Mouse (Mus musculus) liver, embryonic 15.5 days (tissue): ENCODE measurements around the gene Suclg2. TPM values are rescaled to one million over a fixed set of nuclear protein-coding genes. Genes with fewer than 3 reads are reported as not detected.

ENCODE experiments used
- ATAC-seq: fragments of 200-750 bp; cut with Nextera tagmentation; 2 replicates; pipeline ENCODE4 v1.8.0; 2017; ENCODE audit warnings: moderate number of reproducible peaks, mild to moderate bottlenecking, moderate library complexity; ENCODE audit not compliant: insufficient read depth
- H3K27ac ChIP-seq: fragments of 300-500 bp; sonication (generic); replicated peaks from 2 replicates; pipeline ENCODE4 v1.5.1; 2015; ENCODE audit warnings: mild to moderate bottlenecking, inconsistent platforms
- H3K27me3 ChIP-seq: fragments of 300-500 bp; sonication (generic); 2 replicates; pipeline ENCODE4 v1.6.1; 2015; ENCODE audit warnings: mild to moderate bottlenecking, inconsistent platforms
- H3K36me3 ChIP-seq: fragments of 300-500 bp; sonication (generic); replicated peaks from 2 replicates; pipeline ENCODE4 v1.6.1; 2015; ENCODE audit warnings: moderate library complexity, mild to moderate bottlenecking, inconsistent platforms
- H3K4me1 ChIP-seq: fragments of 300-500 bp; sonication (generic); replicated peaks from 2 replicates; pipeline ENCODE4 v1.6.1; 2015; ENCODE audit warnings: inconsistent platforms
- H3K4me2 ChIP-seq: fragments of 300-500 bp; sonication (generic); 2 replicates; pipeline ENCODE4 v1.6.1; 2015; ENCODE audit warnings: moderate library complexity, mild to moderate bottlenecking, inconsistent platforms
- H3K4me3 ChIP-seq: fragments of 300-500 bp; sonication (generic); replicated peaks from 2 replicates; pipeline ENCODE4 v1.5.1; 2015; ENCODE audit warnings: mild to moderate bottlenecking, inconsistent platforms
- H3K9ac ChIP-seq: fragments of 300-500 bp; sonication (generic); 2 replicates; pipeline ENCODE4 v1.6.1; 2015; ENCODE audit warnings: moderate library complexity, mild to moderate bottlenecking, inconsistent platforms
- H3K9me3 ChIP-seq: fragments of 300-500 bp; sonication (generic); replicated peaks from 2 replicates; pipeline ENCODE4 v1.6.1; 2016; ENCODE audit warnings: inconsistent platforms
- WGBS: fragments of 180-500 bp; shearing (Covaris S2); methylation state at CpG from one replicate; pipeline ENCODE4 v1.1.7; 2015; ENCODE audit warnings: mixed read lengths; ENCODE audit not compliant: insufficient replicate concordance; 5-methylcytosine and 5-hydroxymethylcytosine counted together
- polyA plus RNA-seq: library from polyadenylated mRNA; unstranded; fragments of >200 nt; fragmentation: Nextera tagmentation; extraction: Ambion mirVana; gene quantifications from 2 replicates; pipeline ENCODE4 v1.2.1, GENCODE M21; 2015

Suclg2 gene
- polyA plus RNA-seq, 1 experiment from 2014 or later, result 37.6 TPM

- Histone ChIP-seq H3K9me3 (no peaks in the 10 kb centered on the region), H3K4me2 (no peak overlapping the region), H3K27ac (no peak overlapping the region), H3K27me3 (no peaks in the 10 kb centered on the region), H3K4me3 (no peak overlapping the region), H3K9ac (no peak overlapping the region), H3K36me3 (no peaks in the 10 kb centered on the region), H3K4me1 (peaks cover 9% of the 10 kb centered on the region)
- ATAC-seq, result no peak
- WGBS, result 63% methylated on average over 3 of the region's 3 CpGs
Measured at GRCm38 (mm10) chr6:95699326-95699725, 19.3 kb downstream of the Suclg2 start.

- 37% methylated on average over 6 of the region's 6 CpGs for WGBS
- Histone ChIP-seq H3K4me1 (peaks cover 9% of the 10 kb centered on the region), H3K27me3 (no peaks in the 10 kb centered on the region), H3K9me3 (no peaks in the 10 kb centered on the region), H3K4me3 (no peak overlapping the region), H3K4me2 (no peak overlapping the region), H3K36me3 (no peaks in the 10 kb centered on the region), H3K9ac (no peak overlapping the region), H3K27ac (no peak overlapping the region)
- ATAC-seq, result no peak
Measured at GRCm38 (mm10) chr6:95698536-95699162, 20.0 kb downstream of the Suclg2 start.

GRCm38 (mm10) chr6:95694910-95695309 is 23.7 kb downstream of the Suclg2 start:
- H3K36me3 ChIP-seq, result no peaks in the 10 kb centered on the region
- H3K4me1 ChIP-seq, result peaks cover 5% of the 10 kb centered on the region
- H3K9me3 ChIP-seq, result no peaks in the 10 kb centered on the region
- H3K27ac ChIP-seq, result no peak overlapping the region
- no peaks in the 10 kb centered on the region for H3K27me3 ChIP-seq
- no peak overlapping the region for H3K4me3 ChIP-seq
- no peak for ATAC-seq
- no peak overlapping the region for H3K9ac ChIP-seq
- 66% methylated on average over 4 of the region's 4 CpGs for WGBS
- H3K4me2 ChIP-seq, result no peak overlapping the region

GRCm38 (mm10) chr6:95685242-95685641 is 33.4 kb downstream of the Suclg2 start:
- Histone ChIP-seq H3K9ac (no peak overlapping the region), H3K27ac (no peak overlapping the region), H3K4me3 (no peak overlapping the region), H3K4me1 (no peaks in the 10 kb centered on the region), H3K27me3 (no peaks in the 10 kb centered on the region), H3K4me2 (no peak overlapping the region), H3K36me3 (no peaks in the 10 kb centered on the region), H3K9me3 (no peaks in the 10 kb centered on the region)
- WGBS, result 48% methylated on average over 4 of the region's 4 CpGs
- ATAC-seq, result no peak

GRCm38 (mm10) chr6:95679718-95680117 is 38.9 kb downstream of the Suclg2 start:
- 65% methylated on average over 3 of the region's 3 CpGs for WGBS

GRCm38 (mm10) chr6:95679261-95679660 is 39.3 kb downstream of the Suclg2 start:
- 62% methylated on average over 3 of the region's 3 CpGs for WGBS
- Histone ChIP-seq H3K9ac (no peak overlapping the region), H3K36me3 (no peaks in the 10 kb centered on the region), H3K27ac (no peak overlapping the region), H3K4me2 (no peak overlapping the region), H3K27me3 (no peaks in the 10 kb centered on the region), H3K4me1 (peaks cover 5% of the 10 kb centered on the region), H3K4me3 (no peak overlapping the region), H3K9me3 (no peaks in the 10 kb centered on the region)
- ATAC-seq, result no peak

More at GRCm38 (mm10) chr6:95679718-95680117, 38.9 kb downstream of the Suclg2 start:
- Histone ChIP-seq H3K4me3 (no peak overlapping the region), H3K9me3 (no peaks in the 10 kb centered on the region), H3K36me3 (no peaks in the 10 kb centered on the region), H3K9ac (no peak overlapping the region), H3K4me1 (peaks cover 5% of the 10 kb centered on the region), H3K27me3 (no peaks in the 10 kb centered on the region), H3K27ac (no peak overlapping the region), H3K4me2 (no peak overlapping the region)
- no peak for ATAC-seq

- no peaks in the 10 kb centered on the region for H3K27me3 ChIP-seq
- H3K4me3 ChIP-seq, result no peak overlapping the region
- WGBS, result 79% methylated on average over 2 of the region's 2 CpGs
- no peak overlapping the region for H3K9ac ChIP-seq
- ATAC-seq, result no peak
- H3K36me3 ChIP-seq, result 0 out of 2 replicates have a peak, but pooled peaks cover under 1% of the 10 kb centered on the region
- peaks cover 5% of the 10 kb centered on the region for H3K4me1 ChIP-seq
- no peaks in the 10 kb centered on the region for H3K9me3 ChIP-seq
- H3K27ac ChIP-seq, result no peak overlapping the region
- H3K4me2 ChIP-seq, result no peak overlapping the region
Measured at GRCm38 (mm10) chr6:95676951-95677350, 41.6 kb downstream of the Suclg2 start.

GRCm38 (mm10) chr6:95676439-95676838 is 42.2 kb downstream of the Suclg2 start:
- 0 out of 2 replicates have a peak, but pooled peaks cover 5% of the 10 kb centered on the region for H3K36me3 ChIP-seq
- no peak overlapping the region for H3K4me3 ChIP-seq
- no peak overlapping the region for H3K4me2 ChIP-seq
- no peaks in the 10 kb centered on the region for H3K27me3 ChIP-seq
- H3K9me3 ChIP-seq, result no peaks in the 10 kb centered on the region
- WGBS, result 18% methylated on average over 4 of the region's 4 CpGs
- no peak overlapping the region for H3K9ac ChIP-seq
- H3K27ac ChIP-seq, result no peak overlapping the region
- peaks cover 5% of the 10 kb centered on the region for H3K4me1 ChIP-seq
- no peak for ATAC-seq

- ATAC-seq, result no peak
- WGBS, result 49% methylated on average over 6 of the region's 6 CpGs
- H3K4me1 ChIP-seq, result peaks cover 5% of the 10 kb centered on the region
- no peak overlapping the region for H3K9ac ChIP-seq
- no peaks in the 10 kb centered on the region for H3K27me3 ChIP-seq
- H3K27ac ChIP-seq, result no peak overlapping the region
- 0 out of 2 replicates have a peak, but pooled peaks cover 5% of the 10 kb centered on the region for H3K36me3 ChIP-seq
- H3K4me3 ChIP-seq, result no peak overlapping the region
- no peak overlapping the region for H3K4me2 ChIP-seq
- no peaks in the 10 kb centered on the region for H3K9me3 ChIP-seq
Measured at GRCm38 (mm10) chr6:95675059-95675705, 43.4 kb downstream of the Suclg2 start.

GRCm38 (mm10) chr6:95674651-95675050 is 43.9 kb downstream of the Suclg2 start:
- no peak overlapping the region for H3K4me2 ChIP-seq
- no peak overlapping the region for H3K27ac ChIP-seq
- ATAC-seq, result no peak
- H3K27me3 ChIP-seq, result no peaks in the 10 kb centered on the region
- no peak overlapping the region for H3K4me3 ChIP-seq
- H3K9ac ChIP-seq, result no peak overlapping the region
- peaks cover 5% of the 10 kb centered on the region for H3K4me1 ChIP-seq
- no peaks in the 10 kb centered on the region for H3K9me3 ChIP-seq
- 0 out of 2 replicates have a peak, but pooled peaks cover 5% of the 10 kb centered on the region for H3K36me3 ChIP-seq
- 50% methylated on average over 1 of the region's 1 CpGs for WGBS

- no peak for ATAC-seq
- Histone ChIP-seq H3K4me3 (no peak overlapping the region), H3K4me2 (no peak overlapping the region), H3K9ac (no peak overlapping the region), H3K4me1 (no peaks in the 10 kb centered on the region), H3K36me3 (0 out of 2 replicates have a peak, but pooled peaks cover 5% of the 10 kb centered on the region), H3K27ac (no peak overlapping the region), H3K27me3 (no peaks in the 10 kb centered on the region), H3K9me3 (no peaks in the 10 kb centered on the region)
- WGBS, result 50% methylated on average over 3 of the region's 3 CpGs
Measured at GRCm38 (mm10) chr6:95669335-95669729, 49.3 kb downstream of the Suclg2 start.
